Mouse (Mus musculus) spleen, adult 18-20 months (tissue): ENCODE measurements around the gene Gm19426.
"Not testable (repeated sequence)": the region's sequence is repeated elsewhere in the genome, so short reads cannot be mapped to it uniquely, and the experiment has no call there.

Source experiments
- DNase-seq, 2 experiments: peaks; one replicate each; pipeline ENCODE4 v3.0.0; 2022; ENCODE audit warnings: mixed read lengths in 2 of 2

Gm19426 gene

DNA sequence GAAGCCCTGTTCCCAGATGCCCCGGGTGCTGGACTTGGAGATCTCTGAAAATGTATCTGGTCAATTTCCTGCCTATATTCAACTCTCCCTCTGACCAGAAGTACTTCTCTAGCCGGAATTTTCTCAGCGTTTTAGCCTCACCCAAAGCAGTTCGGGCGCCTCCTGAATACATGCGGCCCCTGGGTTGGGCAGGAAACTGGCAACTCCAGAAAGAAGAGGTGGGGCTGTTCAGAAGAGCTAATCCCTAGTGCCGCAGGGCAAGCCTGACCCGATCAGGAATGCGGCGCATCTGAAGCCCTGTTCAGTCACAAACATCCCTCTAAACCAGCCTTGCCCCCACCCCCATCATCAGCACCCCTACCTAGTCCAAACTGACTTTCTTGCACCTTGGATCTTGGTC is 671 bp upstream of the Gm19426 start:
- no peak for DNase-seq

DNA sequence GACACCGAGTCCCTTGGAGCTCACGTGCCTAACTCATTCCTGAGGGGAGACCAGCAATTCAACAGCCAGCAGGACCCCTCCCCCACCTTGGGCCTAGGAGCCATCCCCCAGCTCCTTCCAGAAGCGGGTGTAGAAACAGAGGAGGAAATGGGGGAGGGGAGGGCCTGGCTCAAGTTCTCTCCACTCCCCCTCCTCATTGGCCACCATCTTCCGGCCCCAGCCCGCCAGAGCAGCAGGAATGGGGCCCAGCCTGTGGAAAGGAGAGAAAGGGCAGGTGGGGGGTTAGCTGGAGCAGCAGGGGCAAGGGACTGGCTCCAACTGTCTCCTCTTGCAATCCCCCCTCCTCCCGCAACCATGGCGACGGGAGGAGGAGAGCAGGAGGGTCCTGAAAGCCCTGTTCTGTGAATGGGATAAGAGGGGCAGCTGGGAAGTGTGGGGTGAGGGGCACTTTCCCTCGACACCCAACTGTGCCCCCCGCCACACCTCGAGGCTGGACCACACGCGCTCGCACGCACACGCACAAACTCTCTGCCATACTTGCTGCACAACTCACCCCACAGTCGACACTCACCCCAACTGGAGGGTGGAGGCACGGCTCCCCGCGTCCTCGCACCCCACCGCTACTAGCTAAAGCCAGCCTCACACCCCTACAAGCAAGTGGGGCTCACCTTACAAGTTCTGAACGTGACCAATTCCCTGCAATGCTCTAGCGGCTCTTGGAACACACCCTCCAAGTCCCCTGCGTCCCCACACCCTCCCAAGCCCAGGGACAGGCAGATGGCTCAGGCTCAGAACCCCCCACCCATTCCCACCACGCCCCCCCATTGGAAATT is 788 bp downstream of the Gm19426 start:
- DNase-seq, result no peak

DNA sequence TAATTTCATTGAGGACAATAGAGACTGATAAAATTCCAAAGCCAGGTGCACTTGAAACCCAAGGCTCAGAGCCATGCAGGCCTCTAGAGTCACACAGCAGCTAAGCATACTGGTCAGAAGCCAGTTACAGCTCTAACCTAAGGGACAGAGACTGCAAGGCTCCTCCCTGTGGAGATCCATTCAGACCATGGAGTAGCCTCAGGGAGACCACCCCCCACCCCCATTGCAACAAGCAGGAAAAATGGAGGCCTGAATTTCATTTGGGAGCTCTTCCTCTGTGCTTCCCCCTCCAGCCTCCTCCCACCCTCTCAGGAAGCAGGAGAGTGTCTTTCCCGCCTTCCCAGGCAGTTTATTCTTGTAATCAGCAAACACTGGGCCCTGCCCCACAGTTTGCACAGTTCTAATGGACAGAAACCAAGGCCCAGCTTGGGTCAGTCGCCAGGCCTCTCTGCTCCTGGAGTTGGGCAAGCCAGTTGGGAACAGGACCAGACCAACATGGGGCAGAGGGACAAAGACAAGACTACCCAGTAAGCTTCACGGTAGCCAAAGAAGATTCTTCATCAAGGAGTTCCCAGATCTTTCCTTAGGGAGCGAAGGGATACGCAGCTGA is 1.5 kb downstream of the Gm19426 start:
- no peak for DNase-seq

DNA sequence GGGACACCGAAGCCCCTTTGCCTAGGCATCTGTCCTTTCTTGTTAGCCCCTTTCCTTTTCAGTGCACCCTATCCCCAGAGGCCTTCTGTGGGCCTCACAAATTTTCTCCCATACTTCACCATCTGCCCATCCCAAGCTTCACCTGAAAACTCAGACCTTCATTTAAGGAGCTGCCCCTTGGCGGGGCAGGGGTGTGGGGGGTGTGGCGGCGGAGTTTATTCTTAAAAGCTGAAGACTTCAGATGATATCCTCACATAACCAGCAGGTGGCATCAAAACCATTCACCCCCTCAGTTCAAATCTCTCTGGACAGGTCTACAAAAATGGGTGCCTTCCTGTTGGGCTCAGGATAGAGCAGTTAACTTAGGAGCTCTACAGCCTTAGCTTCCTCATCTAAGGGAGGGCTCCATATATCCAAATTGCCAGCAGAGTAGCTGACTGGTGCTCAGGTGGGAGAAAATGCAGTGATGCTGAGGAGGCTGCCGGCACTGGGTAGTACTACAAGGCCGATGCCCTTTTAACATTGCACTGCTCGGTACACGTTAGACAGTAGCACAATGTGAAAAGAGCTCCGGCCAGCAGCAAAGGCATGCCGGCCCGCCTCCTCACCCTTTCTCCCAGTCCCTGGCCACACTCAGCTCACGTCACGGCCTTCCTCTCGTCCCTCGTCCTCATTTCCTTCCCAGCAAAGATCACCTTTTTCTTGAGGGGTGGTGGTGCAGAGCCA is 2.7 kb downstream of the Gm19426 start:
- no peak for DNase-seq

DNA sequence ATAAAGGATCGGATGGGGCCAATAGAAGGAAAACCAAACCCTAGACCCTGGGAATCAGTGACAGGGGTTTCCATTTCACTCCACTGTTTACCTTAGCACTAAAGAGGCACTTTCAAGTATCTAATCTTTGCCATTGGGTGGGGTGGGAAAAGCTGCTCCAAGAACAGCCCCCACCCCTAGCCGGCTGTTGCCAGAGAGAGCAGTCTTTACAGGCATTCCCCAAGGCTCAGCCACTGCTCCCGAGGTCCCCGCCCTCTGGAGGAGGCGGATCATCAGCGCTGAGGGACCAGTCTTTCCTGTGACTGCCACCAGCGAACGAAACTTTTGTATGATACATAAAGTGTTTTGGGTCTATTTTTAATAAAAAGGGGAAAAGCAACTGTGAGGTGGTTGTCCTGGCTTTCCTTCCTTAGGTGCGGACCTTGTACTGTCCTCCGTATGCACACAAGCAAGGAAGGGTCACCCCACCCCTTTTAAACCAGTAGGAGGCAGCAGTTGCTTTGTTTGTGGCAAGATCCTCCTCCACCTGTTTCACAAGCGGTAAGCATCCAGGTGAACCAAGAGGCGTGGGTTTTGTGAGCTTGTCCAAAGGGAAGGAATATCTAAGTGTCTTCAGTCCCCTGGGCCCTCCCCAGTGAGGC is 5.1 kb downstream of the Gm19426 start:
- DNase-seq, result no peak

DNA sequence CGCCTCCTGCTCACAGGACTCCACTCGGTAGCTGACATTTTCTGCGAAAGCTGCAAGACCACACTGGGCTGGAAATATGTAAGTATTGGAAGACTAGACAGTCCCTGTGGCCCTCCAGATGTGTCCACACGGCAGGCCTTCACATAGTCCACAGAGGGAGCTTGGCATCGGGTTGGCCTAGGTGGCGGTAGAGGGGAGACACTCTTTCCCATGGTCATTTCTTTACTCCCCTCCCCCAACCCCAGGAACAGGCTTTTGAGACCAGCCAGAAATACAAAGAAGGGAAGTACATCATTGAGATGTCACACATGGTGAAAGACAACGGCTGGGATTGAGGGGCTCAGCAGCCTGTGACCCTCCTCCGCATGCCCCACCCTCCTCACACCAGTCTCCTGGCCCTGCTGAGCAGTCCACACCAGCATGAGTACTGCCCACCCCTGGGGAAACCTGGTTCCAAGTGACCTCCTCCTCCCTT is 6.0 kb downstream of the Gm19426 start:
- DNase-seq, result no peak

DNA sequence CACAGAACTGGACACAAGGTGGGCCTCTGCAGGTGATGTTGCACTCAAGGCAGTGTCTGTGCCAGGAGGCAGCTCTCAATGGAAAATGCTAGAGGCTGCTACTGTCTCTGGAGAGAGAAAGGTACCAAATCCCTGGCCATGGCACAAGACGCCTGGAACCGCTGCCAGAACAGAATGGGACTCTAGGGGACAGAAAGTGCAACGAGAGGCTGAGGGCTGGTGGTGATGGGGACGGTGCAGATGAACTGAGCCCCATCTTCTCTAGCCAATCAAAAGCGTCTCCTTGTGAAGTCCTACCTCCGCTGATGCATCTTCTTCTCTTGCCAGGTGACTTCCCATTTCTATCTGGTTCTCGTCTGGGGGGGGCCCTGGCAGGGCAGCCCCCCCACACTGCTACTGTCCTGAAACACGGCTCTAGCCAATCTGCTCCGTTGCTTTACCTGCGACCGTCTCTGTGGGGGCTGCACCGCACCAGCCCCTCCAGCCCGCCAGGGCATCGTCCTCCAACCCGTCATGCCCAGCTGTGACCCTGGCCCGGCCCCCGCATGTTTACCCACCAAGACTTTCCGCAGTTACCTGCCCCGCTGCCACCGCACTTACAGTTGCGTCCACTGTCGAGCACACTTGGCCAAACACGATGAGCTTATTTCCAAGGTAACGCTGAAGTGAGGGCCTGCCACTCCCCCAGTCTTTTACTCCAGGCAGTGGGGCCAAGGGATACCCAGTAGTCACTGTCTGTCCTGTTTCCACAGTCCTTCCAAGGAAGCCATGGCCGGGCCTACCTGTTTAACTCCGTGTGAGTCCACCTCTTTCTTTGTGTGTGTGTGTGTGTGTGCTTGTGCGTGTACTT is 6.9 kb downstream of the Gm19426 start:
- DNase-seq, result no peak

DNA sequence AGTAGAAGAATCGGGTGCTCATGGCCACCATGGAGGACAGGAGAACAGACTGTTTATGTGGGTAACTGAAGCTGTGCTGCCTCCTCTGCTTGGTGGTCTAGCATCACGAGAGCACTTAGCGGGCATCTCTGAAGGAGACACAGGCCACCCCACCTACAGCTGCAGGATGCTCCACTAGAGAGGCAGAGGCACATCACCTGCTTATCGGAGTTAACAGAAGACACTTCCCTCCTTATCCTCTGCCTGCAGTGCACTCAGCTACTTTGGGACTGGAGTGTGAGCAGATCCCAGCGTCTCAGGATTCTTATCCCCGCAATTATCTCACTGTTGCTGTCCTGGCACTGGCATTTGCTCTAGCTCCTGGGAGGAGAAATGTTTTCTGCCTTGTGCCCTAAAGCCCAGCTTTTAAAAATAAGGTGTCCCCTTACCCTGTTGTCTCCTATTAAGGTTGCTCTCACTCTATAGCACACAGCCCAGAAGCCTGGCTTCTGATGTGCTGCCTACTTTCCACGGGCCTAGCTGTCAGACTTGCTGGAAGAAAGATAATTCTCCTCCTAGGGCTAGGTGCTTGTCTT is 8.0 kb downstream of the Gm19426 start:
- no peak for DNase-seq

DNA sequence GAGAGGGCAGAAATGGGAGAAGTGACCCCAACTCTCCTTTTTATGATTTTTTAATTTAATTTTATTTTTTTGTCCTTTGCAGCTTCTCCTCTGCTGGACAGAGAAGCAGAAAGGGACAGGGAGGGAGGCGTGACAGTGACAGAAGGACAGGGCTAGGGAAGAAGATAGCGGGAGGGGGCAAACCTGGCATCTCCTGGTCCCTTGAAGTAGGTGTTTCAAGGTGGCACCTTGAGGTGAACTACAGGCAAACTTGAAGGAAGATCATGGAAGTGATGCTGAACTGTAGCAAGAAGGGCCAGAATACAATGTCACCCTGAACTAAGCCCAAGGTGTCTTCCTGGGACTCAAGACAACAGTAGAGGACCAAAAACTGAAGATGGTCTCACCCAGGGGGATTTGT is 8.5 kb downstream of the Gm19426 start:
- DNase-seq, result no peak

DNA sequence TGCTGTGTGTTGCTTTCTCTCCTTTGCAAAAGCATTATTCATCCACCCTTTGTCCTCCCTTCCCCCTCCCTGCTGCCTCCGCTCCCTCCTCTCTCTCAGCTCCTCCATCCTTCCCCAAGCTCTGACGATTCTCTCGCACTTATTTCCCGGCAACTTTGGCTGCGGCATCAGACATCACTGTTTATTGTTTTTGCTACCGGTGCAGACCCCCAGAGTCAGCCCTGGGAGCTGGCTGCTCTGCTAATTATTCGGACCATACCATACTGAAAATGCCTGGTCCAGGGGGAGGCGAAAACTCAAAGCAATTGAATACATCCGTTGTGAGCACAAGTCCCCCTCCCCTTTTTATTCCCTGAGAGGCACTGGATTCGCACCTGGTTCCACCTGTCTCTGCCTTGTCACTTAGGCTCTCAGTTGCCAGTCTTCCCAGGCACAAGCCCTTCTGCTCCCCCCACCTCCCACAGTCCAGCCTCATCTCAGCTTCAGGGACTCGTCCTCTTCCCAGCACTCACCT is 9.0 kb downstream of the Gm19426 start:
- no peak for DNase-seq

DNA sequence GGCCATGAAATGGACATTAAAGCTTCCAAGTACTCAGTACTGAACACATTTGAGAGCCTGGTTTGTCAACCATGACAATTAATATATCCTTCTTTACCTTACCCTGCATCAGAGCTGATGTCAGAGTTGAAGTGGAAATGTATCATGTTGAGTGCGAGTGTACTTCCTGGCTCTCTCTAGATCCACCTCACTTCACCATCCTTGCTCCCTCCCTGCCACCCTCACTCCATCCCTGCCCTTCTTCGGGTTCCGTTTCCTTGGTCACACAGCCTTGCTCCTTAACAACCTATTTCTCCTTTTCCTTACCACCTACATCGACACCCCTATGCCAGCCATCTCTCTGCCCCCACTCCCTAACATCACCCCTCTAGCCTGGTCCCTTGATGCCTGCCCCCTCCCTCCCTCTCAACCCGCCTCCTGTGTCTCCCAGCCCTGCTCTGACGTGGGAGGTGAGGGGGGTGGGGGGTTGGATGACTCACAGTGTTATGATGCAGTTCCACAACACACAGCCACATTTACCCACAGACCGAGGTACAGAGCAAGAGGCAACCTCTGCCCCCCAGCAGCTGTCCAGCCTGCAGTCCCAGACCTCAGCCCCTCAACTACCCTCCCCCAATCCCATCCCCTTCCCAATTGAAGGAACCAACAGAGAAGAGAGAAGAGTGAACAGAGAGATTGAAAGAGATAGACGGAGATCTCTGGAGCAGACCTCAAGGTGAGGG is 9.7 kb downstream of the Gm19426 start, which contains the start of gene Ypel4:
TSS of gene Ypel4 (plus strand) at position 480 of the 722 bp plus-strand sequence.
- no peak for DNase-seq

DNA sequence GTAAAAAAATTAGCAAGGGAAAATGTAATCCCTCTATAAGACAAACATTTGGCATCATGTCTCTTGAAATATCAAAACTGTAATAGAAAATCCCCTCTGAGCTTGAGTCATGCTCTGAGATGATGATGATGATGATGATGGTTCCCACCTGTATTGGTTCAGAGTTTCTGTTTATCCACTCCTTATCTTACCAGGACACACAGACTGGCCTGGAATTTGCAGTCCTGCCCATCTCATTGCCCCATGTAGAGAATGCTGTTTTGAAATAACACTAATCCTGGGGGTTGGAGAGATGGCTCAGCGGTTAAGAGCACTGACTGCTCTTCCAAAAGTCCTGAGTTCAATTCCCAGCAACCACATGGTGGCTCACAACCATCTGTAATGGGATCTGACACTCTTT is 11.1 kb downstream of the Gm19426 start:
- no peak for DNase-seq

DNA sequence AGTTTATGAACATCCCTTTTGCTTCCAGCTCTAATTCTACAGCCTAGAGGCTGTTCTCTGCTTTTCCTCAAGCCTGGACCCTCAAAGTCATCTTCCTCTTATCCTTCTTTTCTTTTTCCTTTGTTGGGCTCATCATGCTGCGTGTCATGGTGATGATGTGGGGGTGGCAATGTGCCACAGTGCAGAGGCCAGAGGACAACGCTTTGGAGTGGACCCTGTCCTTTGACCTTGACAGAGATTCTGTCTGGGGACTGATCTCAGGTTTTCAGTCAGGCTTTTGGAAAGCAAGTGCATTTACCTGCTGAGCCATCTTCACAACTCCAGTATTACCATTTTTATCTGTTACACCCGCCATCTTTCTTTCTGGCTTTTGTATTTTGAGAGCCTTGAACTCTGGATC is 12.2 kb downstream of the Gm19426 start:
- DNase-seq, result no peak

DNA sequence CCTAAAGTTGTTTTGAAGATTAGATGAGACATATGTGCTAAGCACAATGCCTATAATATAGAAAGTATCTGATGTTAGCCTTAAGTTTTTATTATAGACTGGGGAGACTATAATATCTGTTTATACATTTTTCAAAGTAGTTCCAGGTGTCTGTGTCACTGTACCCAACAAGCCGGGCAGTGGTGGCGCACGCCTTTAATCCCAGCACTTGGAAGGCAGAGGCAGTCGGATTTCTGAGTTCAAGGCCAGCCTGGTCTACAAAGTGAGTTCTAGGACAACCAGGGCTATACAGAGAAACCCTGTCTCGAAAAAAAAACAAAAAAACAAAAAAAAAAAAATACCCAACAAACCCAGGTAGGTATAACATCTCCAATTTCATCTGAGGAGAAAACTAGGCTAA is 15.3 kb downstream of the Gm19426 start:
- DNase-seq, result not testable (repeated sequence)

DNA sequence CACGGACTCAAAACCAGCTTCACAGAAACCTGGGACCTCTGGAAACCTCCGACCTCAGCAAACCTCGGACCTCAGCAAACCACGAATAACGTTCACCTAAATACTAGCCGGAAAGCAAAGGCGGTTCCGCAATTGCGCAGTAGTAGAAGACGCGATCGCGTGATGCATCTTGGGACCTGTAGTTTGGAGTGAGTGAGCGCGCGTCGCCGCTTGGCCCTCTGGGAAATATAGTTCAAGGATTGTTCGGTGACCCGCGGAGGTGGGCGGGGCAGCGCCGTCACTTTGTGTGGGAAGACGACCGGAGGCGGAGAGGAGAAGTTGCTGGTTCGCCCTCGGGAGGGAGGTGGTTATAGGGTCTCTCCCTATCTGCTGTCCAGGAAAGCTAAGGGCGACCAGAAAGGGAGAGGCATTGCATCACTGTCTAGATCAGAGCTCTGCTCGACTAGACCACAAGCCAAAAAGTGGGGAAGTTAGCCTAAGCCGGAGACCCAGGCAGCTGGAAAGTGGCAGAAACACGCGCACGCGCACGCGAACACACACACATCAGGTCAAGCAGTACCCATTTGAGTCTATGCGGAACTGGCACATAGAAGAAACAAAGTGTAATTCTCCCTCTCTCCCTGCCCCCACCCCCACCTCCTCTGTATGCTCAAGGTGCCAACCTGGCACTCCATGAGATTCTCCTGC is 16.1 kb downstream of the Gm19426 start, which contains the start of gene Clp1:
TSS of gene Clp1 (minus strand) at position 179 of the 687 bp plus-strand sequence.
- peak; percentile 94 to 96 for DNase-seq

DNA sequence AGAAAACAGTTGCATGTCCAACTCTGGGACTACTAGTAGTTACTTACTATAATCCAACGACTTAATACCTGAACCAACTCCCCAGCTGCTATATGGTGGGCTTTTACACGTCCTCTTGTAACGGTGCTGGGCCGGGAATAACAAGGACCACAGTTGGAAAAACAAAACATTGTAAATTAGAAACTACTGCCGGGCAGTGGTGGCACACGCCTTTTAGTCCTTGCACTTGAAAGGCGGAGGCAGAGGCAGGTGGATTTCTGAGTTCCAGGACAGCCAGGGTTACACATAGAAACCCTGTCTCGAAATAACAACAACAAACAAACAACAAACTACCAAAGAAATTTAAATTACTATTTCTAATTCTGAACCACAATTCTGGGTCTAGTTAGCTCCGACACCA is 16.7 kb downstream of the Gm19426 start:
- no peak for DNase-seq

DNA sequence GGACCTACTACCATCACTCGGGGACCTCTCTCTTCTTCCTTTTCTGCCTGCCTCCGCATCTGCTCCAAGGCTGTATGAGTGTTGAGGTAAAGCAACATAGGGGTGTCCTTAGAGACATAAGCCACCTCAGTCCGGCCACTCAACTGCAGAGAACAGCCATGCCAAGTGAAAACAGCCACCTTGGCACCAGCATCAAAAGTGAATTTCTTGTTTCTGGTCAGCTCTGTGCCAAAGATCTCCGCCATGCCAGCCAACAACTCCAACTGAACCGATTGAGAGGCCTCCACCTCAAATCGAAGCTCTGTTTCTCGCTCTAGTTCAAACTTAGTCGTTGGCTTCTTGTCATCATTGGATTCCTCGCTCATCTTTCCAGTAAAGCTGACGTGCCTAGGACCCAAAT is 17.7 kb downstream of the Gm19426 start:
- no peak for DNase-seq

DNA sequence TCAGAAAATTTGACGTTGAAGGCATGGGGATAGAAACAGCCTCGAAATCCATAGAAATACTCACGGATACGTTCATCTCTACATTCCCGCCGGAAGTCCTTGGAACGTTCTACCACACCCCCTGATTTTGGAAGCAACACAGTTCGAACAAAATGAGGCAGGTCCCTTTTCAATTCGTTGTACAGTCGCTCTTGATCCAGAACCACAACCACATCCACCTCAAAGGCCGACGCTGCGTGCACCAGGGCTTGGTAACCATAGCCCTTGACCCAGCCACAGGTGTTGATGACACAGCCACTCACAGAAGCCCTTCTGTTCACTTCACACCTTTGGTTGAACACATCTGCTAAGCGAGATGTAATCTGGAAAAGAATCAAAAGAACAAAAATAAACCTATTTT is 19.6 kb downstream of the Gm19426 start:
- DNase-seq, result no peak

DNA sequence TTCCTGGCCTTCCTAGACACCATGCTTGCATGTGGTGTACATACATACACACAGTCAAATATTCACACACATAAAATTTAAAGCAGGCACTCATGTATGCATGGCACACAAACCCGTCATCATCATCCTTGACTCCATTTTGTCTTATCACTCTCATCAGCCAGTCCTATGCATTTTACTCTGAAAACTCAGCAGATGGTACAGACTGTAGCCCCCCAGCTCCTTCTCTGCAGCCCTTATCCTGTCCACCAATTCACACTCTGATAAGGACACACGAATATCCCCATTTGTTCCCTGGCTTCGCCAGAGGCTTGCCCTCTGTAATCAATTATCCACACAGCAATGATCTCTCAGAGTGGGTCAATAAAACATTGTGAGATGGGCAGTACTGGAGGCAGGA is 22.3 kb downstream of the Gm19426 start:
- DNase-seq, result no peak

DNA sequence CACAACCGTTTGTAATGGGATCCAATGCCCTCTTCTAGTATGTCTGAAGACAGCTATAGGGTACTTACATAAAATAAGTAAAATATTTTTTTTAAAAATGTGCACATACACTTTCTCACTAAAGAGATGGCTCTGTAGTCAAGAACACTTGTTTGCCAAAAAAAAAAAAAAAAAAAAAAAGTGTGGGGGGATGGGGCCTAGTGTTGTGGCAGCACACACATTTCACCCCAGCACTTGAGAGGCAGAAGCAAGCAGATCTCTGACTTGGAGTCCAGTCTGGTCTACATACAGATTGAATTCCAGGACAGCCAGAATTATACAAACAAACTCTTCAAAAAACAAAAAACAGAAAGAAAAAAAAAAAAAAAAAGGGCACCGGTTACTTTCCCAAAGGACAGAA is 22.7 kb downstream of the Gm19426 start:
- no peak for DNase-seq
